Mouse (Mus musculus): ENCODE measurements around the gene Utp20. TPM values are rescaled to one million over a fixed set of nuclear protein-coding genes. Genes with fewer than 3 reads are reported as not detected.
"Not testable (repeated sequence)": the region's sequence is repeated elsewhere in the genome, so short reads cannot be mapped to it uniquely, and the experiment has no call there.

Gene Utp20
- polyA plus RNA-seq, 1 experiment, result 6.1 TPM

DNA sequence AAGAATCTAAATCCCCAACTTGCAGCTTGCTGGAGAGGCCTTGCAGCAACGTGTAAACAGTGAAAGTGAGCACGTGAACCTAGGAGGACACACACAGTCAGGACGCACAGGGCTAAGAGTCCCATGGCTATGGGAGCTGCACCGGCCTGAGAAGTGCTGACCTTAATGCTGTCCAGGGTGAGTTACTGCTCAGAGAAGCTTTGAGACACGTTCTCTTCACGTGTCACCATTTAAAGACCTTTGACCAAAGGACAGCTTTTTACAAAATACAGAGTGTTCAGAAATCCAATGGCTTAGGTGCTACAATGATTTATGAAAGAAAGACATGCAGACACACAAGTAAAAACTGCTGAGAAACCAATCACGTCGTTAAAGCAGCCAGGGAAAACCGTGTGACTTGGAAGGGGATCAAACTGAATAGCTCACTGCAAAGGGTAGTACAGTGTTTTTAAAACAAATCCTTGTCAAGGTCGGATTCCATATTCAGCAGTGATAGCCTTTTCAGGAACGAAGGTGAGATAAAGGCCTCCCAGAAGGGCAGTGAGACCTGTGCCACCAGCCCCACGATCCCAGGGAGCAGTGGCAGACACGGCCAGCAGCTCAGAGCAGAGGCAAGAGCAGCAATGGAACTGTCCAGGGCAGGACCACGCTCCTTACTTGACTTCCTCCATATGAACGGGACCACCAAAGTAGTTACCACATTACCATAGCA is 61.0 kb downstream of the Utp20 start:
- Histone ChIP-seq H3K27ac (ENCODE audit: control insufficient read depth, insufficient read depth, low read depth, low read length) (no peak overlapping the region), H3K27me3 (ENCODE audit: control insufficient read depth, insufficient read depth, low read length) (no peaks in the 10 kb centered on the region), H3K36me3 (ENCODE audit: control insufficient read depth, insufficient read depth, low read length) (peaks cover 6% of the 10 kb centered on the region; the same call in 1 of the 2 replicates), H3K4me1 (ENCODE audit: control insufficient read depth, insufficient read depth, low read length) (no peaks in the 10 kb centered on the region), H3K4me3 (ENCODE audit: control insufficient read depth, low read depth, low read length) (no peak overlapping the region)
- TF ChIP-seq CTCF (IDR thresholded peaks at IDR 0.05; ENCODE audit: control insufficient read depth, insufficient read depth, insufficient replicate concordance, low read depth, low read length), result no peak
- TF ChIP-seq POLR2A (IDR thresholded peaks at IDR 0.05; ENCODE audit: control insufficient read depth, low read depth, low read length), result no peak

DNA sequence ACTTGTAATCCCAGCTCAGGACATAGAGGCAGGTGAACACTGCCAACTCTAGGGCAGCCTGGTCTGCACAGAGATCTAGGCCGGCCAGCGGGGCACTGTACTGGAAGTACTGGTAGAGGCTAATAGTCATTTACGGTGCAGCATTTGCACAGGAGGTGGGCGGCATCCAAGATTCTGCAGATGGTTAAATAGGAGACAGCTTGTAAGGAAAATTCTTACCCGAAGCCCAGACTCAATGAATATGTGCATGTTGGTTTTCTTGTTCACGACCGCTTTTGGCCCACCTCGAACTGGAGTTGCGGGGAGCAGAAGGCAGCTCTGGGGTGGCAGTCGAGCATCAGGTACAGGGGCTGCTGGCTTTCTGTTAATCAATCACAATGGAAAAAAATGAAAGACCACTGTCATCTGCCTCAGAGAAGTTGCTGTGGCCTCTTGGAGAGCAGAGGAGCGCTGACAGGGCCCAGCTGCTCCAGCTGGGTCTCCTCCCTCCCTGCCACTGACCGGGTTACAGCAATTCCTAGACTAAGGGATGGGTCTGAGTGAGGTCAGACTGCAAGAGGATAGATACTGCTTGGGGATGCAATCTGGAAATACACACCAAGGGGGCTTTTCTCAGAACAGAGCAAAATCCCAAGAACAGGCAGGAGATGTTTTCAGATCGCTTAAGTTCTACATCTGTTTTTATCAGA is 64.9 kb downstream of the Utp20 start:
- H3K27me3 ChIP-seq (ENCODE audit: control insufficient read depth, insufficient read depth, low read length), result no peaks in the 10 kb centered on the region
- no peaks in the 10 kb centered on the region for H3K4me1 ChIP-seq (ENCODE audit: control insufficient read depth, insufficient read depth, low read length)
- no peak for TF ChIP-seq CTCF (IDR thresholded peaks at IDR 0.05; ENCODE audit: control insufficient read depth, insufficient read depth, insufficient replicate concordance, low read depth, low read length)
- no peak for TF ChIP-seq POLR2A (IDR thresholded peaks at IDR 0.05; ENCODE audit: control insufficient read depth, low read depth, low read length)
- peaks cover 6% of the 10 kb centered on the region for H3K36me3 ChIP-seq (ENCODE audit: control insufficient read depth, insufficient read depth, low read length)
- no peak overlapping the region for H3K27ac ChIP-seq (ENCODE audit: control insufficient read depth, insufficient read depth, low read depth, low read length)
- no peak overlapping the region for H3K4me3 ChIP-seq (ENCODE audit: control insufficient read depth, low read depth, low read length)

DNA sequence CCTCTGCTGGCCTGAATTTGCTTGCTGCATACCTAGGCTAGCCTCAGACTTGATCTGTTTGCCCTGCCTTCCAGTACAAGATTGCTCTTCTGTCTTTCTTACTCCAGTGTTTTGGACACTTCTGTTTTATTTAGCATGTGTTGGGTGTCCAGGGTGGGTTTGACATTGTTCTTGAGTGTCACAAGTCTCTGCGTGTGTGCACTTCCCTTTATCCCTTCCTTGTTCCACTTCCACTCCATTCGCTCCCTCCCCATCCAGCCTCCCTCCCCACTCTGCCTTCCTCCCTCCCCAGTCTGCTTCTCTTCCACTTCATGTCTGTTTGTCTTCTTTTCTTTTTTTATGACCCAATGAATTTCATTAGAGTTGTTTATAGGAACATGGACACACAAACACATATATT is 85.2 kb downstream of the Utp20 start:
- Histone ChIP-seq H3K4me3 (ENCODE audit: control insufficient read depth, low read depth, low read length) (no peak overlapping the region), H3K27ac (ENCODE audit: control insufficient read depth, insufficient read depth, low read depth, low read length) (no peak overlapping the region), H3K36me3 (ENCODE audit: control insufficient read depth, insufficient read depth, low read length) (no peaks in the 10 kb centered on the region; the same call in none of the 2 replicates), H3K27me3 (ENCODE audit: control insufficient read depth, insufficient read depth, low read length) (no peaks in the 10 kb centered on the region), H3K4me1 (ENCODE audit: control insufficient read depth, insufficient read depth, low read length) (no peaks in the 10 kb centered on the region)
- TF ChIP-seq POLR2A (IDR thresholded peaks at IDR 0.05; ENCODE audit: control insufficient read depth, low read depth, low read length) (no peak), CTCF (IDR thresholded peaks at IDR 0.05; ENCODE audit: control insufficient read depth, insufficient read depth, insufficient replicate concordance, low read depth, low read length) (no peak)

DNA sequence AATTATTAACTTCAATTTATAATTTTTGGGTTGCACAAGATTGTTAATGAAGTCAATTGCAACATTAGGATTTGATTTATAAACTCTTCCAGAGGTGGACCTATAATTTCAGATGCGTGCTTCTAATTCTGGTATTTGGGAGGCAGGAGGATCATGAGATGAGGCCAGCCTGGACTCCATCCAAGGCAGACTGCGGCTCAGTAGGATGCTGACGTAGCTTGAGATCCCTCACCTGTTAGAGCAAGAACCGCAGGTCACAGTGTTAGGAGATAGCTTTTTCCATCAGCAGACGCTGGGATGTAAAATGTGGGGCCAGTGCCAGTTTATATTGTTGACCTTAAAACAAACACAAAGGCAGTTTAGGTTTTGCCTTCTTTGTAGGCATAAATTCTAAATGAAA is 85.8 kb downstream of the Utp20 start:
- TF ChIP-seq CTCF (IDR thresholded peaks at IDR 0.05; ENCODE audit: control insufficient read depth, insufficient read depth, insufficient replicate concordance, low read depth, low read length) (no peak), POLR2A (IDR thresholded peaks at IDR 0.05; ENCODE audit: control insufficient read depth, low read depth, low read length) (no peak)
- H3K27ac ChIP-seq (ENCODE audit: control insufficient read depth, insufficient read depth, low read depth, low read length), result no peak overlapping the region
- H3K4me1 ChIP-seq (ENCODE audit: control insufficient read depth, insufficient read depth, low read length), result no peaks in the 10 kb centered on the region
- no peaks in the 10 kb centered on the region; the same call in none of the 2 replicates for H3K36me3 ChIP-seq (ENCODE audit: control insufficient read depth, insufficient read depth, low read length)
- H3K27me3 ChIP-seq (ENCODE audit: control insufficient read depth, insufficient read depth, low read length), result no peaks in the 10 kb centered on the region
- no peak overlapping the region for H3K4me3 ChIP-seq (ENCODE audit: control insufficient read depth, low read depth, low read length)

- no peaks in the 10 kb centered on the region; the same call in none of the 2 replicates for H3K36me3 ChIP-seq (ENCODE audit: control insufficient read depth, insufficient read depth, low read length)
- H3K4me3 ChIP-seq (ENCODE audit: control insufficient read depth, low read depth, low read length), result no peak overlapping the region
- no peaks in the 10 kb centered on the region for H3K4me1 ChIP-seq (ENCODE audit: control insufficient read depth, insufficient read depth, low read length)
- H3K27me3 ChIP-seq (ENCODE audit: control insufficient read depth, insufficient read depth, low read length), result no peaks in the 10 kb centered on the region
- H3K27ac ChIP-seq (ENCODE audit: control insufficient read depth, insufficient read depth, low read depth, low read length), result no peak overlapping the region
- TF ChIP-seq CTCF (IDR thresholded peaks at IDR 0.05; ENCODE audit: control insufficient read depth, insufficient read depth, insufficient replicate concordance, low read depth, low read length) (no peak), POLR2A (IDR thresholded peaks at IDR 0.05; ENCODE audit: control insufficient read depth, low read depth, low read length) (no peak)
These were observed 86.8 kb downstream of the Utp20 start for GRCm38 (mm10) chr10:88739818-88740217.

DNA sequence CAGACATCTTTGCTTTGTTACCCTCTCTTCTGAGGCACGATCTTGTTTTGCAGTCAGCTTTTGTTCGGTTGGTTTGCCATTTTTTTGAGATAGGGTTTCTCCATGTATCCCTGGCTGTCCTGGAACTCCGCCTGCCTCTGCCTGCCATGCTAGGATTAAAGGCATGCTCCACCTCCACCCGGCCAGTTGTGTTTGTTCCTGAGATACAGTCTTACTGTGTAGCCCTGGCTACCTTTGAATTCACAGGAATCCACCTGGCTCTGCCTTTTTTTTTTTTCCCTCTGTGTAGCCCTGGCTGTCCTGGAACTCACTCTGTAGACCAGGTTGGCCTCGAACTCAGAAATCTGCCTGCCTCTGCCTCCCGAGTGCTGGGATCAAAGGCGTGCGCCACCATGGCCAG is 87.5 kb downstream of the Utp20 start:
- not testable (repeated sequence) for H3K36me3 ChIP-seq (ENCODE audit: control insufficient read depth, insufficient read depth, low read length); H3K4me3 ChIP-seq (ENCODE audit: control insufficient read depth, low read depth, low read length); H3K27me3 ChIP-seq (ENCODE audit: control insufficient read depth, insufficient read depth, low read length); H3K27ac ChIP-seq (ENCODE audit: control insufficient read depth, insufficient read depth, low read depth, low read length); H3K4me1 ChIP-seq (ENCODE audit: control insufficient read depth, insufficient read depth, low read length)

DNA sequence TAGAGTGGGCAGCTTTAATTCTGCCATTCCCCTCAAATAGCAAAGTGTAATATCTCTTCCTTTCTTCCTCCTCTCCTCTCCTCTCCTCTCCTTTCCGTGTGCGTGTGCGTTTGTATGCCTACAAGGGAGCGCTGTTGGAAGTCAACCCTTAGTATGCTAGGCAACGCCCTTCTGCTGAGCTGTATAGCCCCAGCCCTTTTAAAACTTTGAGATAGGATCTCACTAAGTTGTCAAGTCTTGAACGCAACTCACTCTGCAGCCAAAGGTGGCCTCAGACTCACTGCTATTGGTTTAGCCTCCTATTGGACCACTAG is 94.3 kb downstream of the Utp20 start:
- TF ChIP-seq POLR2A (IDR thresholded peaks at IDR 0.05; ENCODE audit: control insufficient read depth, low read depth, low read length), result no peak
- no peak for TF ChIP-seq CTCF (IDR thresholded peaks at IDR 0.05; ENCODE audit: control insufficient read depth, insufficient read depth, insufficient replicate concordance, low read depth, low read length)
- Histone ChIP-seq H3K4me1 (ENCODE audit: control insufficient read depth, insufficient read depth, low read length) (peaks cover 2% of the 10 kb centered on the region; the same call in 1 of the 2 replicates), H3K27ac (ENCODE audit: control insufficient read depth, insufficient read depth, low read depth, low read length) (no peak overlapping the region), H3K4me3 (ENCODE audit: control insufficient read depth, low read depth, low read length) (peak overlapping the region; percentile 99), H3K36me3 (ENCODE audit: control insufficient read depth, insufficient read depth, low read length) (no peaks in the 10 kb centered on the region), H3K27me3 (ENCODE audit: control insufficient read depth, insufficient read depth, low read length) (no peaks in the 10 kb centered on the region)
